Mouse (Mus musculus) neural tube, embryonic 12.5 days (tissue): Measurements from ENCODE around the gene Tmem156. TPM values are rescaled to one million over a fixed set of nuclear protein-coding genes. Genes with fewer than 3 reads are reported as not detected.

Experiments used
- ATAC-seq: fragments of 200-750 bp; cut with Nextera tagmentation; 2 replicates; pipeline ENCODE4 v1.8.0; 2017; ENCODE audit warnings: low read depth, mild to moderate bottlenecking, moderate TSS enrichment, moderate library complexity; ENCODE audit not compliant: low FRiP score
- H3K27ac ChIP-seq: fragments of 300-500 bp; sonication (generic); 2 replicates; pipeline ENCODE4 v1.5.1; 2016
- H3K27me3 ChIP-seq: fragments of 300-500 bp; sonication (generic); replicated peaks from 2 replicates; pipeline ENCODE4 v1.6.1; 2016; ENCODE audit warnings: mild to moderate bottlenecking
- H3K36me3 ChIP-seq: fragments of 300-500 bp; sonication (generic); 2 replicates; pipeline ENCODE4 v1.6.1; 2016; ENCODE audit warnings: mild to moderate bottlenecking
- H3K4me1 ChIP-seq: fragments of 300-500 bp; sonication (generic); 2 replicates; pipeline ENCODE4 v1.6.1; 2016
- H3K4me2 ChIP-seq: fragments of 300-500 bp; sonication (generic); replicated peaks from 2 replicates; pipeline ENCODE4 v1.6.1; 2016; ENCODE audit warnings: mild to moderate bottlenecking
- H3K4me3 ChIP-seq: fragments of 300-500 bp; sonication (generic); 2 replicates; pipeline ENCODE4 v1.5.1; 2016
- H3K9ac ChIP-seq: fragments of 300-500 bp; sonication (generic); 2 replicates; pipeline ENCODE4 v1.6.1; 2016; ENCODE audit warnings: mild to moderate bottlenecking
- H3K9me3 ChIP-seq: fragments of 300-500 bp; sonication (generic); 2 replicates; pipeline ENCODE4 v1.6.1; 2016; ENCODE audit warnings: mild to moderate bottlenecking
- WGBS: fragments of 180-500 bp; shearing (Covaris S2); methylation state at CpG from one replicate; pipeline ENCODE4 v1.1.7; 2016; 5-methylcytosine and 5-hydroxymethylcytosine counted together
- polyA plus RNA-seq: library from polyadenylated mRNA; unstranded; fragments of >200 nt; fragmentation: Nextera tagmentation; extraction: Ambion mirVana; gene quantifications from 2 replicates; pipeline ENCODE4 v1.2.1, GENCODE M21; 2016

Gene Tmem156
- polyA plus RNA-seq, 1 experiment from 2014 or later, result 0.20 TPM

DNA sequence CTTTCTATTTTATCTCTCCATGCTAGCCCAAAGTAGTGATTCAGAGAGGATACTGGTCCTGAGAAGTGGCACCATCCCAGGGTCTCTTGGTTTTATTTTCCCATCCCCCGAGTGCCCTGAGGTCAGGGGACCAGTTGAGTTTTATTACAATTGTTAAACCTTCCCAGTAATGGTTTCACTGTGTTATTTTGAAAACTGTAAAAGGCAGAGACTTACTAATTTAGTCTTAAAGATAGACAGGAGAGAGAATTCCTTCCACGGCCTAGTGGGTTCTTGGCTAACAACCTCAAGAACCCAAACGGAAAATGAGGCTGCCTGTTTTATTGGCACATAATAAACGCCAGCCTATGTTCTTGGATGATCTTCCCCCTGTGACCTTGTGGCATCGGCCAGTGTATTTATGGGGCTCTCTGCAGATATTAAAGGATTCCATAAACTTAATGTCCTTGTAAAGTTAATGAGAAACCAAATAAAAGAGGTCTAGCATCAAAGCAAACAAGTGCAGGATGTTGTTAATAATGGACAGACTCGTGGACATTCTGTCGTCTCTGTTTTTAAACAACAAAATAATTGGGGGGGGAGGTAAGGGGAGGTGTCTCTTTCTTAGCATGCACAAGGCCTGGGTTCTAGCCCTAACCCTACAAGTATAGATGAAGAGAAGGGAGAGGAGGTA, 79.9 kb downstream of the Tmem156 start:
- Histone ChIP-seq H3K4me3 (no peak overlapping the region), H3K4me1 (no peaks in the 10 kb centered on the region), H3K36me3 (no peaks in the 10 kb centered on the region), H3K27ac (no peak overlapping the region), H3K9ac (no peak overlapping the region), H3K4me2 (no peak overlapping the region), H3K27me3 (no peaks in the 10 kb centered on the region), H3K9me3 (no peaks in the 10 kb centered on the region)
- ATAC-seq, result no peak
- WGBS, result 46% methylated on average over 7 of the region's 7 CpGs

DNA sequence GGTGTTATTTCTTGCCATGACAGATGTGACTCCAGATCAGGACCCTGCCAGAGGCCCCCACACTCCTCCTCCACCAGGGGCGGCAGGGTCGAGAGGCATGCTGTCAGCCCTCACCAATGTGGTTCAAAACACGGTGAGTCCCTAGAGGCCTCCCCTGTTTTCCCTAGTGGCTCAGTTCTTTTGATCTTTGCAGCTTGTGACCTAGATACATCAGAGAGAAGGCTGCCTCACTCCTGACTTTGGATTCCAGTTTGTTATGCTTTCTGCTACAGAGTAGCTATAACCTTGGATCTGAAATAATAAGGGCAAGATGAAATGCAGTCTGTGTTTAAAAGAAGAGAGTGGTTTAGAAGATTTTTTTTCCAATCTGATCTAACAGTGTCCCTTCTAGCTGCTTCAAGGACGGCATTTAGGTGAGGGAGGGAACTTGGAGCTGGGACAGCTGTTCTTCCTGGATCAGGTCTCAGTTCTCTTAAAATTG, 85.9 kb downstream of the Tmem156 start:
- Histone ChIP-seq H3K4me3 (no peak overlapping the region), H3K9me3 (no peaks in the 10 kb centered on the region), H3K9ac (no peak overlapping the region), H3K36me3 (no peaks in the 10 kb centered on the region), H3K4me2 (no peak overlapping the region), H3K27ac (no peak overlapping the region), H3K4me1 (peaks cover 4% of the 10 kb centered on the region; the same call in 1 of the 2 replicates), H3K27me3 (no peaks in the 10 kb centered on the region)
- 42% methylated on average over 4 of the region's 4 CpGs for WGBS
- no peak for ATAC-seq

DNA sequence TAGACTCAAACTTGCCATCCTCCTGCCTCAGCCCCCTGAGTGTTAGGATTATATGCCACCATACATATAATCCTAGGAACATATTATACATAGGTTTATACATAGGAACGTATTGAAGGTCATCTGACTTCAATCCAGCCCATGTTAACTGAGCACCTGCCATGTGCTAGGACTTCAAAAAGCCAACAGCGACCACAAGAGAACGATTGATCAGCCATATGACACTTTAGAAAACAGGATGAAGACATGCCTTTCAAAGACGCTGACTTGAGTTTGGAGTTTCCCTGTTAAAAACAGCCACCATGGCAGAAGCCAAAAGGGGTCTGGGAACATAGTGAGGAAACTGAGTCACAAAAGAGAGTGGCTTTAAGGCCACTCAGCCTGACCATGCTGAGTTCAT, 86.7 kb downstream of the Tmem156 start:
- no peak overlapping the region for H3K4me3 ChIP-seq
- ATAC-seq, result no peak
- no peaks in the 10 kb centered on the region for H3K36me3 ChIP-seq
- 93% methylated on average over 4 of the region's 4 CpGs for WGBS
- no peaks in the 10 kb centered on the region for H3K9me3 ChIP-seq
- no peak overlapping the region for H3K4me2 ChIP-seq
- no peak overlapping the region for H3K9ac ChIP-seq
- H3K27me3 ChIP-seq, result no peaks in the 10 kb centered on the region
- peaks cover 4% of the 10 kb centered on the region; the same call in 1 of the 2 replicates for H3K4me1 ChIP-seq
- H3K27ac ChIP-seq, result no peak overlapping the region

Other genes starting within 250 kb of the Tmem156 start
- gene Tlr1, start 158.6 kb downstream of the Tmem156 start, polyA plus RNA-seq, result 0.17 and 0.47 TPM in 2 replicates
- 0.32 and 0.52 TPM in 2 replicates for gene Tlr6, start 132.0 kb downstream of the Tmem156 start, polyA plus RNA-seq
- 16.8 and 18.2 TPM in 2 replicates for gene Fam114a1, start 122.1 kb downstream of the Tmem156 start, polyA plus RNA-seq
- gene Klhl5, start 15.4 kb upstream of the Tmem156 start, polyA plus RNA-seq, result 34.0 and 43.7 TPM in 2 replicates
- 13.3 and 15.4 TPM in 2 replicates for gene Wdr19, start 107.6 kb upstream of the Tmem156 start, polyA plus RNA-seq
- 51.5 and 55.2 TPM in 2 replicates for gene Rfc1, start 243.5 kb upstream of the Tmem156 start, polyA plus RNA-seq